Mouse (Mus musculus) bone marrow macrophage, adult 2 months (primary cell): ENCODE results near the gene Snx9. TPM values are rescaled to one million over a fixed set of nuclear protein-coding genes. Genes with fewer than 3 reads are reported as not detected.
A peak's percentile ranks its signal among the peaks of the same experiment; 100 is the strongest.

Experiments used
- H3K27ac ChIP-seq: 2 replicates; pipeline ENCODE4 v1.5.1; 2012; ENCODE audit warnings: low read depth, low read length; ENCODE audit not compliant: insufficient read depth
- H3K4me1 ChIP-seq: 2 replicates; pipeline ENCODE4 v1.6.1; 2012; ENCODE audit warnings: low read length; ENCODE audit not compliant: control insufficient read depth, insufficient read depth
- H3K4me3 ChIP-seq: 2 replicates; pipeline ENCODE4 v1.5.1; 2012; ENCODE audit warnings: mild to moderate bottlenecking, low read length, moderate library complexity; ENCODE audit not compliant: insufficient read depth
- CTCF ChIP-seq: IDR thresholded peaks from 2 replicates; pipeline ENCODE4 v1.5.1; 2012; ENCODE audit warnings: low read depth, mild to moderate bottlenecking, low read length, moderate library complexity
- POLR2A ChIP-seq: IDR thresholded peaks from 2 replicates; pipeline ENCODE4 v1.6.1; 2012; ENCODE audit warnings: mild to moderate bottlenecking, low read depth, low read length, borderline replicate concordance
- polyA plus RNA-seq: library from polyadenylated mRNA; stranded (reverse); fragments of >200 nt; gene quantifications from 2 replicates; pipeline ENCODE4 v1.2.4, GENCODE M21; 2012; ENCODE audit not compliant: missing spikeins, insufficient read depth, insufficient read length

The Snx9 gene
- polyA plus RNA-seq, 1 experiment: 77.6 TPM

DNA sequence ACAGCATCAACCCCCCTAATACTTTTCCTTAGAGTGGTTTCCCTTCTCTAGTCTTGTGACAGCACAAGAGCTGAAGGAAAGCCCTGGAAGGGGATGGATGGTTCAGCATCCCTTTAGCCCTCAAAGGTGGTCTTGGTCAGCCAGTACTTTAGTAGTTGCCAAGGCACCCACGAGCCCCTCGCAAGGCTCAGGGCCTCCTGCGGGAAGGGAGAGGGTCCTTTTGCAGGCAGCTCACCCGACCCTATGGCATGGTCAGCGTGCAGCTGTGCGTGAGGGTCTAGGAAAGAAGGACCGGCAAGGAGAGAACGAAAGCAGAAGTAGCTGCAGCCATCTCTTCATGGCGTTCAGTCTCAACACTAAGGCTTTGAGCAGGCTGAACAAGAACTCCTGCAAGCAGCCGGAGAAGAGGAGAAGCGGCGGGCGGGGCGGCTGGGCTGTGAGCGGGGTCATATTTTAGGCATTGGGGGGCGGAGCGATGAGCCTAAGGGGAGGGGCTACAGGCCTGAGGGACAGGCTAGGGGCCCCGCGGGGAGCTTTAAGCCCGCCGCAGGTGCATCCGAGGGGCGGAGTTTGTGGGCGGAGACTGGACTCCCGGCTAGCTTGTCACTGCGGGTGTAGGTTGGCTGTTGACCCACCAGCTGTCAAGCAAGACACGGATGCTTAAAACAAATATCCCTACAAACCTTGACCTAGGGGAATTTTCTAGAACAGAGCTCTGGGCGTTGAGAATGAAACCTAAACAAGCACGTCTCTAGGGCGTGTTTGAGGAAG is 93.6 kb downstream of the Snx9 start:
- no peak for TF ChIP-seq CTCF
- TF ChIP-seq POLR2A: no peak
- H3K4me1 ChIP-seq: peaks cover 13% of the 10 kb centered on the region
- H3K4me3 ChIP-seq: peak overlapping the region; percentile 61
- H3K27ac ChIP-seq: peak overlapping the region; percentile 20

- H3K27ac ChIP-seq: no peak overlapping the region
- no peak overlapping the region for H3K4me3 ChIP-seq
- TF ChIP-seq CTCF: no peak
- no peak for TF ChIP-seq POLR2A
- H3K4me1 ChIP-seq: peaks cover 13% of the 10 kb centered on the region
Measured at GRCm38 (mm10) chr17:5935680-5936079, 94.6 kb downstream of the Snx9 start.

- H3K4me3 ChIP-seq: no peak overlapping the region
- H3K4me1 ChIP-seq: peaks cover 13% of the 10 kb centered on the region
- TF ChIP-seq CTCF (no peak), POLR2A (no peak)
- H3K27ac ChIP-seq: no peak overlapping the region
Measured at GRCm38 (mm10) chr17:5936276-5936675, 95.1 kb downstream of the Snx9 start.

DNA sequence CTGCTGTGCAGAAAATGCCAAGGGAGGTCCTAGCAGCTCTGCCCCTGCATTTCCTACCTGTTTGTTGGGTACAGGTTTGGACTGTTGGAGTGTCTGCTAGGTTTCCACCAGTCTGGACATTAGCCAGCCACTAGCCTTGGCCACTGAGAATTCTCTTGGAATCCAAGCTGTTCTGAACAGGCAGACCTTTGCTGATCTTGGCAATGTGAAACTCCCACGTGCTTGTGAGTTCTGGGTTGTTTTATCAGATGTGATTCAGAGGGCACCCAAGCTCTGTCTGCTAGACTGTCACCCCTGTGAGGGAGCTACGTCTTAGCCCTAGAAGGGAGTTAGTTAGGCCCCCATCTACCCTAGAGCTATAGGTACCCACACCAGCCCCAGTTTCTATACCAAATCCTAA is 96.3 kb downstream of the Snx9 start:
- Histone ChIP-seq H3K4me1 (peaks cover 20% of the 10 kb centered on the region), H3K4me3 (no peak overlapping the region), H3K27ac (no peak overlapping the region)
- TF ChIP-seq POLR2A: no peak
- TF ChIP-seq CTCF: no peak

DNA sequence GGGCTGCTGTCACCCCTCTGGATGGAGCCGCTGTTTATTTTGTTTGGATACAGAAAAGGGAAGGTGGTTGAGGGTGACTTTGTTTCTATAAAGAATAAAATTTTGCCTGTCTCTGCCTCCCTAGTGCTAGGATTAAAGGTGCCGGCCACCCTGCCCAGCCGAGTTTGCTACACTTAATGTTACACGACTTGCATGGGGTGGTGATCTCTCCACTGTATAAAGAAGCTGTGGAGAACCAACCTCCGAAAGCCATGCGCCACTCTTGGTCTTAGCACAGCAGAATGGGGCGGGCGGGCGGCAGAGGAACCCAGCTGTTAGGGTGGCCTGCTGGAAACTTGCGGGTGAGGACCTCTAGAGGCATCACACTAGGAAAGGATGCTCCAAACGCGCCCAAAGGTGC is 98.7 kb downstream of the Snx9 start:
- Histone ChIP-seq H3K27ac (no peak overlapping the region), H3K4me3 (no peak overlapping the region), H3K4me1 (peaks cover 31% of the 10 kb centered on the region)
- no peak for TF ChIP-seq POLR2A
- TF ChIP-seq CTCF: no peak

- H3K4me3 ChIP-seq: peak overlapping the region; percentile 40
- no peak overlapping the region for H3K27ac ChIP-seq
- TF ChIP-seq POLR2A: no peak
- 0 out of 2 replicates have a peak, but pooled peaks have one; percentile 23 for TF ChIP-seq CTCF
- peaks cover 24% of the 10 kb centered on the region for H3K4me1 ChIP-seq
Measured at GRCm38 (mm10) chr17:5940792-5941191, 99.7 kb downstream of the Snx9 start.

DNA sequence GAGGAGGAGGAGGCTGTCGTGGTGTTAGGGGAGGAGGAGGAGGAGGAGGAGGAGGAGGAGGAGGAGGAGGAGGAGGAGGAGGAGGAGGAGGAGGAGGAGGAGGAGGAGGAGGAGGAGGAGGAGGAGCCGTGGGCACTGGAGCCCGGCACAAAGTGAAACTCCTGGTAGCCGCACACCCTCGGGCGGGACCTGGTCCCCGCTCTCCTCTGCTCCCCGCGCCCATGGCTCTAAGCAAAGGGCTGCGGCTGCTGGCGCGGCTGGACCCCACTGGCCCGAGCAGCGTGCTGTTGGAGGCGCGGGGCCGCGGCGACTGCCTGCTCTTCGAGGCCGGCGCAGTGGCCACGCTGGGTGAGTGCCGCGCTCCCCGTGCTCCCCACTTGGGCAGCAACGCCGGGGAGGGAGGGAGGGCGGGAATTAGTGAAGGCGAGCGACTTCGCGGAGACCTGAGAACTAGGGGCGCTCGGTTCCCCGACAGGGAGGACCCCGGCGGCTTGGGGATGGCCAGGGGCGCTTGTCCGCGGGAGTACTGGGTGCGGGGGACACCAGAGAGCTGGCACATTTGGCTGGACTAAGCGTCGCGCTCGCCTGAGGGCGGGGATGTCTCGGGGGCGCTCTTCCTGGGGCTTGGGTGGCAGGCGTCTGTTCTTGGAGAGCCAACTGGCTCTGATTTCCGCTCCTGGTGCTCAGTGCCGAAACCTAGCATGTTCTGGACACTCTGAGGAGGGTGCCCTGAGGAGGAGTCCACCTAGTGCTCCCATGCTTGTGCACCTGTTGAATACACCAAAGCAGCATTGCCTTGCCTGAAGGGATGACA is 100.3 kb downstream of the Snx9 start, which contains the start of gene Synj2:
TSS of gene Synj2 (plus strand) at position 51 of the 814 bp plus-strand sequence.
- Histone ChIP-seq H3K4me1 (peaks cover 20% of the 10 kb centered on the region), H3K27ac (peak within 1 kb of the TSS; percentile 15), H3K4me3 (peak within 1 kb of the TSS; percentile 96)
- TF ChIP-seq POLR2A: no peak
- no peak for TF ChIP-seq CTCF

DNA sequence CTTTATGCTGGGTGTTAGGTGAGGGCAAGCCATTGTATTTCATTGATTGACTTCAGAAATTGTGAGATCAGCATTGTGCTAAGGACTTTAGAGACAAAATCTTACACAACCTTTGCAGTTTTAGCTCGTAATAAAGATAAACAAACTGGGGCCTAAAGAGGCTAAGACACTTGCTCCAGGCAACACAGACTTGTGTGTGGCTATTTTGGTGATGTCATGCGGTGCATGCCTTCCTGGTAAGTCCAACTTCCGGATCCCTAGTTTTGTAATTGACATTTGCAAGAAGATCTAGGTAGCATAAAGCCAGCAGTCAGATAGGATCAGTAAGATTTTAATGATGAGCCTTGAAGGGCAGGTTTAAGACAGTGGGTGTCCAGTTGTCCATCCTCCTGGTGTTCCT is 101.0 kb downstream of the Snx9 start:
- no peak for TF ChIP-seq CTCF
- TF ChIP-seq POLR2A: no peak

DNA sequence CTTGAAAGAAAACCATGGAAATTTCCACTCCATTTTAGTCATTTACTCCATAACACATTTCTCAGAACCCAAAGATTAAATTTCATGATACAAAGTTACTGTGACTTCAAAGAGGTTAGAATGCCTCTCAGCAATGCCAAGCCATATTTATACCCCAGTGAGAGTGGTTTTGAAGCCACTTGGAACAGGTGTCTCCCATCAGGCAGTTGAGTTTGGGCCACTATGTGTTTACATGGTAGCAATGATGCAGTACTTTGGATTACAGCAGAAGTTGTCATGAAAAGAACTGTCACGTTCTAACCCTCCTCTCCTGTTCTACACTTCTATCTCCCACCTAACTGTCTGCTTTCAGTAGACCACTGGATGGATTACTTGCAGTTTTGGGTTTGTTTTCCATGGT is 101.9 kb downstream of the Snx9 start:
- H3K4me3 ChIP-seq: no peak overlapping the region
- no peak for TF ChIP-seq CTCF
- no peak for TF ChIP-seq POLR2A
- no peak overlapping the region for H3K27ac ChIP-seq
- H3K4me1 ChIP-seq: peaks cover 20% of the 10 kb centered on the region

More for the DNA sequence above, 101.0 kb downstream of the Snx9 start:
- peaks cover 20% of the 10 kb centered on the region for H3K4me1 ChIP-seq
- peak overlapping the region; percentile 15 for H3K27ac ChIP-seq
- peak overlapping the region; percentile 96 for H3K4me3 ChIP-seq

GRCm38 (mm10) chr17:5947039-5947438 is 105.9 kb downstream of the Snx9 start:
- no peak overlapping the region for H3K27ac ChIP-seq
- peaks cover 28% of the 10 kb centered on the region for H3K4me1 ChIP-seq
- no peak overlapping the region for H3K4me3 ChIP-seq
- TF ChIP-seq CTCF (no peak), POLR2A (no peak)
